Mouse (Mus musculus) brown adipose tissue, adult 24 weeks (tissue): ENCODE data around the gene Unc5cl. TPM values are rescaled to one million over a fixed set of nuclear protein-coding genes. Genes with fewer than 3 reads are reported as not detected.
A peak's percentile ranks its signal among the peaks of the same experiment; 100 is the strongest.

ENCODE experiments used
- H3K27ac ChIP-seq: fragments of 200-500 bp; replicated peaks from 2 replicates; pipeline ENCODE4 v1.5.1; 2012; ENCODE audit warnings: low read depth, mild to moderate bottlenecking, low read length
- H3K4me1 ChIP-seq: fragments of 200-500 bp; 2 replicates; pipeline ENCODE4 v1.6.1; 2012; ENCODE audit warnings: low read length, mixed read lengths; ENCODE audit not compliant: control insufficient read depth, insufficient read depth, insufficient read length
- H3K4me3 ChIP-seq: fragments of 200-500 bp; 2 replicates; pipeline ENCODE4 v1.5.1; 2012; ENCODE audit warnings: low read depth, mild to moderate bottlenecking, low read length, moderate library complexity; ENCODE audit not compliant: insufficient read depth
- polyA plus RNA-seq: library from polyadenylated mRNA; stranded (reverse); fragments of >200 nt; gene quantifications from 2 replicates; pipeline ENCODE4 v1.2.4, GENCODE M21; 2012; ENCODE audit not compliant: missing spikeins, insufficient read depth, insufficient read length

The Unc5cl gene
- polyA plus RNA-seq, 1 experiment = not detected

DNA sequence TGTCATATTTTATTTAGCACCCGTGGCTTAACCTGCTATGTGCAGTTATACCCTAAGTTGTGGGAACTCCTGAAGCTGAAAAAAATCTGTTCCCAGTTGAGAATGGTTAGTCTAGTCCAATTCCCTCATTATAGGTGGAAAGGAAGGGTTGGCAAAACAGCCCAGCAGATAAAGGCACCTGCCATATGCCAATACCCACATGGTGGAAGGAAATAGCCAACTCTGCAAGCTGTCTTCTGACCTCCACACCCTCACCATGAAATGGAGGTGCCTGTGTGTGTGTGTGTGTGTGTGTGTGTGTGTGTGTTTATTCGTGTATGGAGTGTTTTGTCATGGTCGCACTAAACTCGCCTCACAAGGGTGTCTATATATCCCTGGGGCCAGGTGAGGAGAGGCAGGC is 115.0 kb downstream of the Unc5cl start:
- Histone ChIP-seq H3K4me3 (no peak overlapping the region), H3K4me1 (no peaks in the 10 kb centered on the region), H3K27ac (no peak overlapping the region)

DNA sequence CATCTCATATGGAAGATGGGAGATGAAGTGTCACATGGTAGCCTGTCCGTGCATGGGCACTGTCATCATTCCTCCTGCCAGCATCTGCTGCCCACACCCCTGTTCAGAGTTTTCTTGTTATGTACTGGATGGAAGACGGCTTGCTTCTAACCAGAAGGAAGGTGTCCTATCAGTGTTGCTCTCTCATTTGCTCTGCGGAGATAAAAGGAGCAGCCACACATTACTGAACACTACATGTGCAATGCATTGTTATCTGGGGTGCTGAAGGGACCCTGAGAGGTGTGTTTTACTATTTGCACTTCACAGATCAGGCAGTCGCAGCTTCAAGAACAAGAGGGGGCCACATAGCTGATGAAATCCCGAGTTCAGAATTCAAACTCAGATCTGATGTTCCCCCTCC is 126.5 kb downstream of the Unc5cl start:
- no peak overlapping the region for H3K27ac ChIP-seq
- H3K4me1 ChIP-seq = no peaks in the 10 kb centered on the region
- H3K4me3 ChIP-seq = no peak overlapping the region

DNA sequence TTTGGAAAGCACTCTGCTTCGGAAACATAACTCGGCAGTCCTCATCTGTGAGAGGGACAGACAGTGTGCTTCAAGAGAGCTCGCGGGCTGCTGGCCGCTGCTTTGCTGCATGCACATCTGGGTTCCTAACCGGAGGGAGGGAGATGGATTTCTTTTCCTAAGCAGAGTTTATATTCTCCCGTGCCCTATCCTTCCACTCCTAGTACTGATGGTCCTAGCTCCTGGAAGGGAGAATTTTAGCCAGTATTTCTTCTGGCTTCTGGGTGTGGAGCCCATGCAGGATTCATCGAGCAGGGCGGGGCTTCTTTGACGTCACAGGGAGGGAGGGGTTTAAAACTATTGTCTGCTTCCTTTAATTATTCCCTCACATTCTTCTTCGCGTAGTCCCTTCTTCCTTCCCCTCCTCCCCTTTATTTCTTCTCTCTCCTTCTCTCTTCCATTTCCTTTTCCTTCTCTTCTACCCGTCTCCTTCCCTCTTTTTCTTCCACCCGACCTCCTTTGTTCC is 127.8 kb downstream of the Unc5cl start:
- H3K4me3 ChIP-seq = no peak overlapping the region
- H3K27ac ChIP-seq = no peak overlapping the region
- no peaks in the 10 kb centered on the region for H3K4me1 ChIP-seq

DNA sequence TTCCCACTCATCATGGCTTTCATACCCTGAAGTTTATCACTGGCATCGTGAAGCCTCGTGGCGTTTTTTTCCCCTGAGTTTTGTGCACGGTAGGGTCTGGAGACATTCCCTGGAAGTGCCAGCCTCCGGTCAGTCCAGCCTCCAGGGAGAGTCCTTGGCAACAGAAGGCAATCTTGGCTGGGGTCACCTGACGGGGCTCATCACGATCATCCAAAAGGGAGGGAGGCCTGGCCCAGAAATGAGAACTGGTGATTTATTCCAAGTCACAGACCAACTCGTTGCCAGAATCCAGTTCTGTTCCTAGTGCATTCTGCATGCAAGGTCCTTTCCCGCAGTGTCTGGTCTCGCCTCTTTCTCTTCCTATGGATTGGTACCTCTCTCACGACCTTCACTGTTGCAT is 128.7 kb downstream of the Unc5cl start:
- Histone ChIP-seq H3K4me1 (no peaks in the 10 kb centered on the region), H3K4me3 (no peak overlapping the region)

DNA sequence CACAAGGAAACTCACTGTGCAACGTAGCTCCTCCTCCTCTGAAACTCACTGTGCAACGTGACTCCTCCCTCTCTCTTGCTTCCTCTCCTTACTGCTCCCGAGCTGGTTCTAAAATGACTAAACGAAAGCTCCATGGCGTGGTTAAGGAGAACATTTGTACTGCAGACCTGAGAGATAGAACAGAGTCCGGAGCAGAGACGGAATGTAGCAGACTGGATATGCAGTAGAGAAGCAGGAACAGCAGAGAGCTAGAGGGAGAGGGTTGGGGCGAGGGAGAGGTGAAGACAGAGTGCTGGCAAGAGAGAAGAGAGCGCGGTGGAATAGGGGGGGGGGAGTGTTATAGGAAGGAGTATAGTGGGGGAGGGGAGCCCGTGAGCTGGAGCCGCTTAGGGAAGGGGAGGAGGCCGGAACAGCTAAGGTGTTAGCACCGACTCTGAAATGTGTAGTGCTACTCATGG is 131.2 kb downstream of the Unc5cl start:
- no peaks in the 10 kb centered on the region for H3K4me1 ChIP-seq
- H3K4me3 ChIP-seq = peak overlapping the region; percentile 23
- H3K27ac ChIP-seq = no peak overlapping the region

More for the DNA sequence above, 128.7 kb downstream of the Unc5cl start:
- no peak overlapping the region for H3K27ac ChIP-seq

DNA sequence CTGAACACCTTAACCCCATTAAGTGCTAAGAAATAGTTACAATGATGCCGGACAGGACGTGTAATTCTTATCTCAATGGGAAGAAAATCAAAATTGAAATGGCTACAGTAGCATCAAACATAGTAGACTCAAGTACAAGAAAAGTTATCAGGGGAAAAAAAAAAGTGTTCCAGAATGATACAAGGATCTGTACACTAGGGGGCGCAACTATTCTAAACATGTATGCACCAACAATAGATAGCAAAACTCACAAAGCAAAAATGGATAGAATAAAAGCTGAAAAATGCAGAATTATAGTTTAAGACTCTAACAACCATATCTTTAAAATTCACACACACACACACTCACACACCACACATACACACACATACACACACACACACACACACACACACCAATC is 134.0 kb downstream of the Unc5cl start:
- Histone ChIP-seq H3K27ac (no peak overlapping the region), H3K4me1 (no peaks in the 10 kb centered on the region), H3K4me3 (no peak overlapping the region)

Other genes with a start within 250 kb of the Unc5cl start
- not detected in 2 replicates for gene Trem1, start 222.1 kb upstream of the Unc5cl start, polyA plus RNA-seq
- gene Trem3, start 207.1 kb upstream of the Unc5cl start, polyA plus RNA-seq = not detected in 2 replicates
- not detected in 2 replicates for gene Treml4, start 190.6 kb upstream of the Unc5cl start, polyA plus RNA-seq
- gene Treml2, start 155.4 kb upstream of the Unc5cl start, polyA plus RNA-seq = not detected in 2 replicates
- gene B430306N03Rik, start 138.8 kb upstream of the Unc5cl start, polyA plus RNA-seq = not detected in 2 replicates
- 1.5 and 2.0 TPM in 2 replicates for gene Trem2, start 108.5 kb upstream of the Unc5cl start, polyA plus RNA-seq
- gene Treml1, start 95.0 kb upstream of the Unc5cl start, polyA plus RNA-seq = not detected in 2 replicates
- gene Nfya, start 45.0 kb upstream of the Unc5cl start, polyA plus RNA-seq = 6.3 and 10.9 TPM in 2 replicates
- gene Oard1, start 44.9 kb upstream of the Unc5cl start, polyA plus RNA-seq = 34.0 and 34.6 TPM in 2 replicates
- gene Apobec2, start 22.0 kb upstream of the Unc5cl start, polyA plus RNA-seq = 11.2 and 20.3 TPM in 2 replicates
- gene Tspo2, start 3.4 kb upstream of the Unc5cl start, polyA plus RNA-seq = not detected in 2 replicates